Mouse (Mus musculus) kidney, embryonic 16.5 days (tissue): ENCODE measurements around the gene Crtap. TPM values are rescaled to one million over a fixed set of nuclear protein-coding genes. Genes with fewer than 3 reads are reported as not detected.
"Not testable (repeated sequence)": the region's sequence is repeated elsewhere in the genome, so short reads cannot be mapped to it uniquely, and the experiment has no call there.

Experiments used
- ATAC-seq: fragments of 200-750 bp; cut with Nextera tagmentation; 2 replicates; pipeline ENCODE4 v1.8.0; 2017; ENCODE audit warnings: moderate TSS enrichment; ENCODE audit not compliant: low FRiP score, low TSS enrichment
- H3K27ac ChIP-seq: fragments of 300-500 bp; sonication (generic); 2 replicates; pipeline ENCODE4 v1.5.1; 2014; ENCODE audit warnings: low read length
- H3K27me3 ChIP-seq: fragments of 300-500 bp; sonication (generic); 2 replicates; pipeline ENCODE4 v1.6.1; 2014; ENCODE audit warnings: low read length, control low read depth, mixed read lengths; ENCODE audit not compliant: insufficient read depth
- H3K36me3 ChIP-seq: fragments of 300-500 bp; sonication (generic); 2 replicates; pipeline ENCODE4 v1.6.1; 2014; ENCODE audit warnings: low read length, control low read depth, mixed read lengths; ENCODE audit not compliant: insufficient read depth
- H3K4me1 ChIP-seq: fragments of 300-500 bp; sonication (generic); 2 replicates; pipeline ENCODE4 v1.6.1; 2014; ENCODE audit warnings: low read length, control low read depth, mixed read lengths; ENCODE audit not compliant: insufficient read depth
- H3K4me2 ChIP-seq: fragments of 300-500 bp; sonication (generic); replicated peaks from 2 replicates; pipeline ENCODE4 v1.6.1; 2014; ENCODE audit warnings: low read depth, low read length
- H3K4me3 ChIP-seq: fragments of 300-500 bp; sonication (generic); 2 replicates; pipeline ENCODE4 v1.5.1; 2014; ENCODE audit warnings: mild to moderate bottlenecking, low read length
- H3K9ac ChIP-seq: fragments of 300-500 bp; sonication (generic); replicated peaks from 2 replicates; pipeline ENCODE4 v1.6.1; 2014; ENCODE audit warnings: low read length
- H3K9me3 ChIP-seq: fragments of 300-500 bp; sonication (generic); 2 replicates; pipeline ENCODE4 v1.6.1; 2016; ENCODE audit warnings: low read length, control low read depth
- WGBS: fragments of 180-500 bp; shearing (Covaris S2); extraction: QIAGEN DNeasy Blood & Tissue Kit; methylation state at CpG from one replicate; pipeline ENCODE4 v1.1.7; 2014; 5-methylcytosine and 5-hydroxymethylcytosine counted together
- polyA plus RNA-seq: library from polyadenylated mRNA; unstranded; fragments of >200 nt; fragmentation: Nextera tagmentation; extraction: Ambion mirVana; gene quantifications from 2 replicates; pipeline ENCODE4 v1.2.1, GENCODE M21; 2015

Gene Crtap
- polyA plus RNA-seq, 1 experiment from 2014 or later, result 148 TPM

- Histone ChIP-seq H3K9ac (no peak overlapping the region), H3K27ac (no peak overlapping the region), H3K9me3 (no peaks in the 10 kb centered on the region), H3K27me3 (no peaks in the 10 kb centered on the region), H3K4me1 (peaks cover 14% of the 10 kb centered on the region), H3K4me3 (no peak overlapping the region), H3K4me2 (no peak overlapping the region), H3K36me3 (peaks cover 30% of the 10 kb centered on the region)
- WGBS, result 95% methylated on average over 10 of the region's 10 CpGs
- ATAC-seq, result no peak
Measured at GRCm38 (mm10) chr9:114385160-114385559, 5.3 kb downstream of the Crtap start.

DNA sequence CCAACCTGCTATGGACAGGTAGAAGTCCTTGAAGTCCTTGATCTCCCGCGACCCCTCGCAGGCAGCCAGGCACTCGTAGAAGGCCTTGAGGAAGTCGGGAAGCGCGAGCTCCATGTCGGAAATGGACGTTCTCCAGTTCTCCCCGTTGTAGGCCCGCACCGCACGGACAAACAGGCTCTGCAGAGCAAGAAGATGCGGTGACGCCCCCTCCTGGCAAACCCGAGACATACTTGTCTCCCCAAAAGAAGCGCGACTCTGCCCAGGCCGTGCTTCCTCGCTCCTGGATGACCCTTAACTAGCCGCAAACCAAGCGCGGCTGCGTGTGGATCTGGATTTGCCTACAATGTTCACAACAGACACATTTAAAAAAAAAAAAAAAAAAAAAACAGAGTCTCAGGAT, 5.8 kb downstream of the Crtap start:
- Histone ChIP-seq H3K27me3 (no peaks in the 10 kb centered on the region), H3K4me2 (no peak overlapping the region), H3K9me3 (no peaks in the 10 kb centered on the region), H3K4me1 (peaks cover 14% of the 10 kb centered on the region), H3K9ac (no peak overlapping the region), H3K27ac (no peak overlapping the region), H3K4me3 (no peak overlapping the region), H3K36me3 (peaks cover 35% of the 10 kb centered on the region)
- 94% methylated on average over 24 of the region's 24 CpGs for WGBS
- no peak for ATAC-seq

GRCm38 (mm10) chr9:114382936-114383710, 7.4 kb downstream of the Crtap start:
- Histone ChIP-seq H3K27ac (0 out of 2 replicates have a peak overlapping the region, but pooled peaks have one; percentile 34), H3K36me3 (peaks cover 42% of the 10 kb centered on the region), H3K4me3 (no peak overlapping the region), H3K9ac (no peak overlapping the region), H3K9me3 (no peaks in the 10 kb centered on the region), H3K4me1 (0 out of 2 replicates have a peak, but pooled peaks cover 3% of the 10 kb centered on the region), H3K4me2 (no peak overlapping the region), H3K27me3 (no peaks in the 10 kb centered on the region)
- ATAC-seq, result no peak
- WGBS, result 59% methylated on average over 17 of the region's 17 CpGs

DNA sequence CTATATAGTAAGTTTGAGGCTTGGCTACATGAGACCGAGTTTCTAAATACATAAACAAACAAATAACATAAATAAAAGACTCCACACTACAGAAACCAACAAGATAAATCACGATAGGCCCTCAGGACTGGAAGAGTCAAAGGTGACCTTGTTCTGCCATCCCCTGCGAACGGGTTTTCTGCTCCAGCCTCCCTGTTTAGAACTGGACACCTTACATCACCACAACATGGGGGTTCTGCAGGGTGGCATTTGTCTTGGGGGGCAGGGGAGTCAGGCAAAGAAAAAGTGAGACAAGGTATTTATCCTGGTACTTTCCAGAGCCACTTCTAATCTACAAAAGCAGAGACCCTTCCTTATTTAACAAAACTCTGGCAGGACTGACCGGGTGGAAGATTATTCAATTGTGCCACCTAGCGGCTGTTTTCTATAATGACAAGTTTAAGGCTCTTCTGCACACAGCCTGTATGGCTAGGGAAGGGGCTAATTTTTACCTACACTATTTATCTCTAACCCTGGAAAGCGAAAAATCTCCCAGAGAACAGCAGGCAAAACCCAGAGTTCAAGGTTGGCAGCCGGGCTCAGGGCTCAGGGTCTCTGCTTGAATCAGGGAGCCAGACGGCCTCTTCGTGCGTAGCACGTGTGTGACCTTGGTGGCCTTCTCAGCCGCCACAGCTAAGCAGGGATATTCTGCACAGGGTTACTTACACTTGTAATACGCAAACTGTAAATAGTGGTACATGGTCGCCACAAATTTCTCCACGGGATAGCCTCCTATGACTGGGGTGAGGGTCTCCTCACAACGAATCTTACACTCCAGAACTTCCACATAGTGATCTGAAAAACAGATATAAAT, 9.4 kb downstream of the Crtap start:
- 71% methylated on average over 17 of the region's 17 CpGs for WGBS
- H3K36me3 ChIP-seq, result peaks cover 60% of the 10 kb centered on the region
- H3K4me2 ChIP-seq, result no peak overlapping the region
- peak; percentile 33; the same call in 1 of the 2 replicates for ATAC-seq
- H3K9me3 ChIP-seq, result no peaks in the 10 kb centered on the region
- H3K27ac ChIP-seq, result no peak overlapping the region
- no peaks in the 10 kb centered on the region for H3K4me1 ChIP-seq
- no peak overlapping the region for H3K4me3 ChIP-seq
- no peak overlapping the region for H3K9ac ChIP-seq
- no peaks in the 10 kb centered on the region for H3K27me3 ChIP-seq

DNA sequence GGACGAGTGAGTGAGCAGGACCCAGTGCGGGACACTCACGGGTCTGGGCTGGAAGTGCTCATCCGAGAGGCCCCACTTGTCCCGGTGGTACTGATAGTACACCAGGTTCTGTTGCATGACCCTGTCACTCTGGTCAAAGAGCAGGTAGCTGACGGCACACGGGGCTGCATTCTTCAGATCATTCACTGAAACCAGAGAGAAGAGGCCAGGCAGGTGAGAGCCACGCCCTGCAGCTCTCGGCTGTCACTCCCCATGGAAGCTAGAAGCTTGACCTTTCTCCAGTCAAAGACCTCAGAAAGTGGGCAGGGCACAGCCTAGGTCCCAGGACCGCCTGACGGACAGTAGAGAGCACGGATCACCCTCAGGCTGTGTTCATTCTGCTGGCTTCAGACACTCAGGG, 10.6 kb downstream of the Crtap start:
- Histone ChIP-seq H3K4me3 (no peak overlapping the region), H3K9ac (no peak overlapping the region), H3K27me3 (no peaks in the 10 kb centered on the region), H3K36me3 (peaks cover 60% of the 10 kb centered on the region), H3K4me1 (no peaks in the 10 kb centered on the region), H3K4me2 (no peak overlapping the region), H3K9me3 (no peaks in the 10 kb centered on the region), H3K27ac (no peak overlapping the region)
- 83% methylated on average over 12 of the region's 12 CpGs for WGBS
- peak; percentile 62 for ATAC-seq

DNA sequence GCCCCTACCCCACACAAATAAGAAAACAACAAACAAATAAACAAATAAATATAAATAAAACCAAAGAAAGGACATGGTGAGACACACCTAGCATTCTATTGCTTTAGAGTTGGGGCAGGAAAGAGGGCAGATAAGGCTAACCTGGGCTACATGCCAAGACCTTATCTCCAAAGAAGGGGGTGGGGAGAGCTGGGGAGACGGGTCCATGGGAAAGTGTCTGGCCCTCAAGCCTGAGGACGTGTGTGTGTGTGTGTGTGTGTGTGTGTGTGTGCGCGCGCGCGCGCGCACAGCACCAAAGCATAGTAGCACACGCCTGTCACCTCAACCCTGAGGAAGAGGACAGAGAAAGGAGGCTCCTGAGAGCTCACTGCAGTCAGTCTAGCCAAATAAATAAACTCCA, 13.3 kb downstream of the Crtap start:
- Histone ChIP-seq H3K4me1 (no peaks in the 10 kb centered on the region), H3K9me3 (no peaks in the 10 kb centered on the region), H3K4me3 (no peak overlapping the region), H3K27ac (no peak overlapping the region), H3K4me2 (no peak overlapping the region), H3K27me3 (no peaks in the 10 kb centered on the region), H3K36me3 (peaks cover 47% of the 10 kb centered on the region), H3K9ac (no peak overlapping the region)
- ATAC-seq, result no peak
- WGBS, result 88% methylated on average over 10 of the region's 10 CpGs

DNA sequence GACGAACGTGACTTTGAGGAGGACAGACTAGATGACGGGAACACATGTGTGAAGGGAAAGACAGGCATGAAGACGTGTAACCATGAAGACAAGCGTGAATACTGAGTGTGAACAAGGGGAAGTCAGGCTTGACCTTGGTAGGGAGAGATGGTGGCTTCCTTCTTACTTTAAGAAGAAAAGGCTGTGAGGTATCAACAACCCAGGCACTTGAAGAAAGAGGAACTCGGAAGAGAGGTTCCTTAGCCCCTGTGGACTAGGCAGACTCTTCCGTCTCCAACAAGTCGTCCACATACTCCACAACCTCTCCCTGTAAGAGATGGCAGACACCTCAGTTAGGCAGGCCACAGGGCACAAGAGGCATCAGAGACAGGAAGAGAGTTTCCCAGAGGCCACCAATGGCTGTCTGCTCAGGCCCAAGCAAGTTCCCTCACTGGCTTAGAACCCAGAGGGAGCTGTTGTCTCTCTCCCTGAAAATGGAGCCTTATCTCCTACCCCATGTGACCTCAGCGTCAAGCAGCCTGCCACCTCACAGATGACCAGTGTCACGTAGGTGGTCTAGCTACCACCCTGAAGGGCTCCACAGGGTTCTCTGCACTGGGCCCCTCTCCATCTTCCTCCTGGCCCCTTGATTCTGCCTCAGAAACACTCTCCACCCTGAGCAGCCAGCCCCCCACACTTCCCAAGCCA, 15.1 kb downstream of the Crtap start:
- no peak overlapping the region for H3K9ac ChIP-seq
- no peaks in the 10 kb centered on the region for H3K27me3 ChIP-seq
- H3K4me1 ChIP-seq, result no peaks in the 10 kb centered on the region
- no peak for ATAC-seq
- peaks cover 47% of the 10 kb centered on the region for H3K36me3 ChIP-seq
- no peaks in the 10 kb centered on the region for H3K9me3 ChIP-seq
- WGBS, result 88% methylated on average over 10 of the region's 10 CpGs
- H3K4me2 ChIP-seq, result no peak overlapping the region
- no peak overlapping the region for H3K27ac ChIP-seq
- no peak overlapping the region for H3K4me3 ChIP-seq

DNA sequence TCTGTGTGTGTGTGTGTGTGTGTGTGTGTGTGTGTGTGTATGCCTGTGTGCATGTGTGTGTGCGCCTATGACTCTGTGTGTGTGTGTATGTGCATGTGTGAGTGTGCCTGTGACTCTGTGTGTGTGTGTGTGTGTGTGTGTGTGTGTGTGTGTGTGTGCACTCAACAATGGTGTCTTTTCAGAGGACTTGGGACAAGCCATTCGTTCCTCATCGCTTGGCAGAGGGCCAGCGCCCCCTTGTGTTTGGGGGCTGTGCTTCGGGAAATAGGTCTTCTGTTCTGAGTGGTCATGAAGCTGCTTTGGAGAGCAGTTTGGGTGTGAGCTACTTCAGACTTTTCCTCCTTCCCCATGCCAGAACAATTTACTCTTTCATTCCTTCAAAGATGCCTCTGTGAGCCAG, 18.8 kb downstream of the Crtap start:
- H3K36me3 ChIP-seq, result peaks cover 21% of the 10 kb centered on the region; the same call in 1 of the 2 replicates
- not testable (repeated sequence) for H3K9me3 ChIP-seq, H3K9ac ChIP-seq, H3K4me1 ChIP-seq, H3K4me3 ChIP-seq, H3K27me3 ChIP-seq, ATAC-seq, H3K4me2 ChIP-seq, H3K27ac ChIP-seq
- 43% methylated on average over 5 of the region's 5 CpGs for WGBS

DNA sequence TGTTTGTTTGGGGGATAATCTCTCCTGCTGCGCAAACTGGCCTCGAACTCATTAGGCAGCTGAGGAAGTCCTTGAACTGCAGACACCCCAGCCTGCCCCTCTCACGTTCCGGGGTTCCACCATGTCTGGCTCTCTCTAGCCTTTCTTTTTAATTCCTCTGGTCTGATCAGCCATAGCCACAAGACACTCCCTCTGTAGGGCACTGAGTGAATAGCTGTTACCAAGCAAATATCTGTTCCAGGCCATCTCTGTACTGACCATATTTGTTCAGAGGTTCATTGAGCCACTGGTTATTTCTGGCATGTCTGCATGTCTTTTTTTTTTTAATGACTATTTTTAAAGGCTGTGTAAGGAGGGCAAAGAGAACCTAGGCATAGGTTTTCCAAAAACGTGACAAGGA, 21.1 kb downstream of the Crtap start:
- H3K36me3 ChIP-seq, result not testable (repeated sequence)
- WGBS, result 68% methylated on average over 5 of the region's 5 CpGs

More for the DNA sequence above, 21.1 kb downstream of the Crtap start:
- H3K4me3 ChIP-seq, H3K9ac ChIP-seq, H3K27ac ChIP-seq, H3K4me2 ChIP-seq, H3K4me1 ChIP-seq, H3K27me3 ChIP-seq, H3K9me3 ChIP-seq, ATAC-seq: not testable (repeated sequence)
